Mouse (Mus musculus): ENCODE measurements around the gene Lmf2. TPM values are rescaled to one million over a fixed set of nuclear protein-coding genes. Genes with fewer than 3 reads are reported as not detected.

Lmf2 gene
- 42.8 TPM for polyA plus RNA-seq (2017; shearing (Covaris generic))

GRCm38 (mm10) chr15:89355241-89356187 lies at the start of gene Lmf2, which contains the start of gene Ncaph2:
TSS of gene Lmf2 (minus strand) at chr15:89355659.
TSS of gene Ncaph2 (plus strand) at chr15:89355719.

DNA sequence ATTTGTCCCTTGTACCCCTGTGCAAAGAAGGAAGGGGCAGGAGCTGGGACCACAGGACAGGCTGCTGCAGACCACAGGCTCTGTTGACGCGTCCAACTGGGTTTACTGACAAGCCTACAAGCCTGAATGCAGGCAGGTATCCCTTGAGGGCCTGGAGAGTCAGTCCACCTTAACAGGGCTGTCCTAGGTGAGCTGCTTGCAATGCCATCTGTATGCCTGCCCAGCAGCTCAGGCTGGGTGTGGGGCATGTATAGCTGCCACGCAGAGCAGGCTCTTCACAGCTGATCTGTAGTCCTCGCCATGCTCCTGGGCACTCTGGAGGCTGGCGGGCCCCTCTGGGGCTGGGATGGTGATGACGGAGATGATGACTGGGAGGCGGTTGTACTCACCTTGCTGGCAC lies 29.2 kb upstream of the Lmf2 start, which contains the start of gene Klhdc7b:
Gene Klhdc7b, plus strand, starts transcription at position 301 of the 400 bp plus-strand sequence.

DNA sequence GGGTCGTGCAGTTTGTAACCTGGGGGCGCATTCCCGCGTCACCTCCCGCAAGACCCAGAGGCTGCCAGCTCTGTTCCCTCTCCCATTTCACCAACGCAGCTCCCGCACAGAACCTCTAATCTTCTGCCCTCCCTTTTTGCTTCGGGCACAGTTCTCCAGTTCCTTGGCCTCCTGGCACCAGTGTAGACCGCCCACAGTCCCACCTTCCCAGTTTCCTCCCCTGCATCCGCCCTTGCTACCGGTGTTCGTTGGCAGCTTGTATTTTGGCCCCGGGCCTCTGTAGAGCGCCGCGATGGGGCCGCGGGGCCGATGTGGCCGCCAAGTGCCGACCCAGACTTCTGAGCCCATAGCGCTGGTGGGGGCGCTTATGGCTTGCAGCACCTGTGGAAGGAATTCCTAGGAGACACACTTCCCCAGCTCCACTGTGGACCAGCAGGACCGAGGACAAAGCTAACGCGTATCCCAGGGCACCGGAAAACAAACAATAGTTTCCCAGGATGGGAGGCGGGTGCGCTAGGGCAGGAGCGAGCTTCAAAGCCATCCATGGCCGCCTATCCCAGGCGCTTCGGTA lies 23.5 kb upstream of the Lmf2 start, which contains the start of gene Odf3b:
Gene Odf3b, minus strand, starts transcription at position 452 of the 571 bp plus-strand sequence.

GRCm38 (mm10) chr15:89376957-89377356 lies 21.5 kb upstream of the Lmf2 start, which contains the start of gene Tymp:
TSS of gene Tymp (minus strand) at chr15:89377039.

DNA sequence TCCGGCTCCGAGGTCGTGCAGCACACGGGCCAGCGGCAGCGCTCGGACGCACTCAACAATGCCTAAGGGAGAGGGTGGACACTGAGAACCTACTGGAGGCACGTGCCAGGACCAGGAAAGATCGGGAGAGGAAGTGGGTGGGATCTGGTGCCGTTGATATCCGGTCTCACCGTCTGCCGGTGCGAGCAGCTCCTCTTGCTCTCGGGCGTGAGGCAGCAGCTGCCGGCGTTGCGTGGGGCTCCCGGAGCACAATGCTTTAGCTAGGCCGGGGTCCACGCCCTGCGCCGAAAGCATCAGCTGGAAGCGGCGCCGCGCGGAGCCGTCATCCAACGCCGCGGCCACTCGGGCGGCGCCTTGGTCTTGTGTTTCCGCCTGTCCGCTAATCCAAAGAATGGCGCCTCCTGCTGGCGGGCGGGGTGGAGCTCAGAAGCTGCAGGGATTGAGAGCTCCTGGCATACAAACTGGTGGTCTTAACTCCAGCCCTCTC lies 18.3 kb upstream of the Lmf2 start, which contains the start of gene Sco2:
Gene Sco2, minus strand, starts transcription at position 85 of the 487 bp plus-strand sequence.

DNA sequence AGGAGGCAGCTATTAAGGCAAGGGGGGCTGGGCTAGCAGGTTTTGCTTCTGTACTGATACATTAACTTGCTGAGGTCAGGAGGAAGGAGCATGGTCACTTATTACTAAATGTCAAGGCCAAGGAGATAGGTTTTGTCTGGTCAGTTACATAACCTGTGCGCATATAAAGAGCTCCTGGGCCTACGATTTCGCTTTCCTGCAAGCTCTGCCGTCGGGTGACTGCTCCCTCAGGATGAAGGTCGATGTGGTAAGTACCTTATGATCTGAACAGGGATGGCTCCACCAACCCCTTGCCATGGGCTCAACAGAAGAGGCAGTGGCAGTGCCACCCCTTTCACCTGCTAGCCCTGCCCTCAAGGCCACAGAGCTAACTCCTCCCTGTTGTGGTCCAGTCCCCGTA lies 21.2 kb downstream of the Lmf2 start, which contains the start of gene Miox:
Gene Miox, plus strand, starts transcription at position 128 of the 400 bp plus-strand sequence.

DNA sequence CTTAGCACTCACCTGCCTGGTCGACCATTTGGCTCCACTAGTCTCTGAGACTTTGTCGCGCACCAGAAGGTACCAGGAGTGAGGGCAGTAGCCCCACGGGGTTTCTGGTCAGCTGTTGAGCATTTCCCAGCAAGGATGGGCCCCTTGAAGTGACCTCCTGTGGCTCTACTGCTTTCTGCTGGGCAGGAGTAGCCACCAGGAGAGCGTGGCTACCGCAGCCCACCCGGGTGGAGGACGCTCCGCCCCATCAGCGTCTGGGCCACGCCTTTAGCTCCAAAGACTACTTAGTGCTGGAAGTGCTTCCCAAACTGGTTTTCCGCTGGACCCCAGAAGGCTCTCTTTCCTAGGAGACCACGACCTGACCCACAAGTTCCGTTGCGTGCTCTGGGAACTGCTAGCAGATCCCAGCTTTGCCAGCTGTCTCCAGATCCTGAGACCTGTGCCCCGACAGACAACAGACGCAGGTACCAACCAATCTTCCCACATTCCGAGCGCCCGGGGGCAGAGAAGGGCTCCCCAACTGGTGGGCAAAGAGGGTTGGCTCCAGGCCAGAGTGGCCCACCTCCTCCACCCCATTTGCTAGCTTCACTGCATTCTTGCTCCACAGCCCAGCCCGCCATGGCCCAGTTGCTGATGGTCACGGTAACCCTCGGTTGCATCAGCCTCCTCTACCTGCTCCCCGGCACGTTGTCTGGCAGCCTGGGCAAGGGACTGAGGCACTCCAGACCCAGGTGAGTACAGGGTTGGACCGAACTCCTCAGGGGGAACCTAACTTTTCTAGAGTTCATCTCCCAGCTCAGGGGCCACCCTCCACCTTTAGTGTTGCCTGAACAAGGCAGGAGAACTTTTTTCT lies 32.6 kb downstream of the Lmf2 start, which contains the start of gene Adm2:
Gene Adm2, plus strand, starts transcription at position 51 of the 853 bp plus-strand sequence.

DNA sequence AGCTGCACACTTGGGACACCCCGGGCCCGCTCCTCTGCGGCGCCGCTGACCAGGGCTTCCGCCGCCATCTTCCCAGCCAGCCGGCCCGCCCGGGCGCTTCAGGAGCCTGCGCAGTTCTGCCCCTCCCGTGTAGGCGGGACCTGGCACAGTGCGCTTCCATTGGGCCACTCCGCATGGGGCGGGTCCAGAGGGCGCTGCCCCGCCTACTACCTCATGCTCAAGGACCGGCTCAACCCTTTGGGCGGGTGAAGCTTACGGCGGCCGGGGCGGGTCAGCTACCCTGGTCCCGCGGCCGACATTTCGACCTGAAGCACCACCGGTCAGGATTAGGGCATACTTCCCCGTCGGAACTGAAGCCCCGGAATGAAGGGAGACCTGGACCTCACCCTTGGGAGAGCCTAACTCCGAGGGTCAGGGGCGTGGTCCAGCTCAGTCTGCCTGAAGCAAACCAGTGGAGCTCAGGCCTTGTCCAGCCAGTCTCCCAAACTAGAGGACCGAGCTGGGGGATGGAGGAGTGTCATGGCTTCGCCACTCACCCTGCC lies 40.2 kb downstream of the Lmf2 start, which contains the start of gene Sbf1:
Gene Sbf1, minus strand, starts transcription at position 122 of the 542 bp plus-strand sequence.

Other genes with a start within 250 kb of the Lmf2 start
- gene Tubgcp6, start 232.5 kb downstream of the Lmf2 start, polyA plus RNA-seq (2017; shearing (Covaris generic)): 17.4 TPM
- 29.6 TPM for gene Hdac10, start 227.0 kb downstream of the Lmf2 start, polyA plus RNA-seq (2017; shearing (Covaris generic))
- 3.8 TPM for gene Mapk12, start 215.0 kb downstream of the Lmf2 start, polyA plus RNA-seq (2017; shearing (Covaris generic))
- 27.4 TPM for gene Mapk11, start 206.0 kb downstream of the Lmf2 start, polyA plus RNA-seq (2017; shearing (Covaris generic))
- 0.32 TPM for gene Plxnb2, start 174.9 kb downstream of the Lmf2 start, polyA plus RNA-seq (2017; shearing (Covaris generic))
- 44.6 TPM for gene Dennd6b, start 159.2 kb downstream of the Lmf2 start, polyA plus RNA-seq (2017; shearing (Covaris generic))
- 16.7 TPM for gene Ppp6r2, start 144.1 kb downstream of the Lmf2 start, polyA plus RNA-seq (2017; shearing (Covaris generic))
- 99.5 TPM for gene Sbf1, start 40.3 kb downstream of the Lmf2 start, polyA plus RNA-seq (2017; shearing (Covaris generic))
- gene Adm2, start 32.9 kb downstream of the Lmf2 start, polyA plus RNA-seq (2017; shearing (Covaris generic)): not detected
- gene Miox, start 21.3 kb downstream of the Lmf2 start, polyA plus RNA-seq (2017; shearing (Covaris generic)): 0.60 TPM
- 144 TPM for gene Ncaph2, start 60 bp upstream of the Lmf2 start, polyA plus RNA-seq (2017; shearing (Covaris generic))
- gene Sco2, start 18.2 kb upstream of the Lmf2 start, polyA plus RNA-seq (2017; shearing (Covaris generic)): 3.4 TPM
- 1.5 TPM for gene Tymp, start 21.4 kb upstream of the Lmf2 start, polyA plus RNA-seq (2017; shearing (Covaris generic))
- not detected for gene Odf3b, start 23.6 kb upstream of the Lmf2 start, polyA plus RNA-seq (2017; shearing (Covaris generic))
- gene Klhdc7b, start 29.3 kb upstream of the Lmf2 start, polyA plus RNA-seq (2017; shearing (Covaris generic)): not detected
- gene Syce3, start 54.8 kb upstream of the Lmf2 start, polyA plus RNA-seq (2017; shearing (Covaris generic)): not detected
- gene Cpt1b, start 70.2 kb upstream of the Lmf2 start, polyA plus RNA-seq (2017; shearing (Covaris generic)): 0.37 TPM
- gene C730034F03Rik, start 73.9 kb upstream of the Lmf2 start, polyA plus RNA-seq (2017; shearing (Covaris generic)): 6.8 TPM
- not detected for gene Gm44502, start 74.0 kb upstream of the Lmf2 start, polyA plus RNA-seq (2017; shearing (Covaris generic))
- gene Chkb, start 74.2 kb upstream of the Lmf2 start, polyA plus RNA-seq (2017; shearing (Covaris generic)): 102 TPM
- gene Mapk8ip2, start 98.3 kb upstream of the Lmf2 start, polyA plus RNA-seq (2017; shearing (Covaris generic)): not detected
- gene Arsa, start 121.8 kb upstream of the Lmf2 start, polyA plus RNA-seq (2017; shearing (Covaris generic)): 13.1 TPM
- not detected for gene Shank3, start 144.0 kb upstream of the Lmf2 start, polyA plus RNA-seq (2017; shearing (Covaris generic))
- not detected for gene Acr, start 212.7 kb upstream of the Lmf2 start, polyA plus RNA-seq (2017; shearing (Covaris generic))
- 0.80 TPM for gene Rabl2, start 236.3 kb upstream of the Lmf2 start, polyA plus RNA-seq (2017; shearing (Covaris generic))

All from effector memory CD4-positive, alpha-beta T cell, adult 7 months (primary cell).